Comparison of ENCODE assay signal across 11 mouse cellular contexts in genomic region chr5:65489830-65490229, GRCm38 (mm10). TPM values are rescaled to one million over a fixed set of nuclear protein-coding genes. Genes with fewer than 3 reads are reported as not detected.
DNase-seq lines count a peak whose midpoint lies in the region; ATAC-seq and TF ChIP-seq lines count a peak whose summit lies in the region.
"Had no signal": no experiment of that assay in that cellular context is flagged by ENCODE, and none has a peak within 500 bp of the region (broad histone marks: within the 10 kb centered on the region; RNA-seq: fewer than 3 reads in every experiment).

No protein-coding gene starts in this region.

- H3K36me3 ChIP-seq in liver, adult 2 months (ENCODE audit: control insufficient read depth, insufficient read depth, low read length): no peaks in the 10 kb centered on the region; the same call in 1 of the 2 replicates
- peaks cover 9% of the 10 kb centered on the region; the same call in 1 of the 2 replicates for H3K36me3 ChIP-seq in heart, embryonic 14.5 days (ENCODE audit: control insufficient read depth, insufficient read depth, low read length)
- no peaks in the 10 kb centered on the region for H3K36me3 ChIP-seq in myocyte (ENCODE audit: control insufficient read depth, insufficient read depth)
- H3K36me3 ChIP-seq: hindbrain, embryonic 15.5 days; neural tube, embryonic 12.5 days had no signal

- no peak for ATAC-seq in heart, embryonic 14.5 days (ENCODE audit: insufficient number of reproducible peaks, insufficient read depth, low FRiP score, low read depth)

- H3ac ChIP-seq in myocyte (ENCODE audit: control insufficient read depth, insufficient read length): no peak overlapping the region

- H3K79me2 ChIP-seq in liver, adult 2 months (ENCODE audit: control insufficient read depth, insufficient read depth, low read length): peaks cover 20% of the 10 kb centered on the region; the same call in 1 of the 2 replicates
- peaks cover 39% of the 10 kb centered on the region for H3K79me2 ChIP-seq in myocyte (ENCODE audit: control insufficient read depth, insufficient read depth)

- TF ChIP-seq CTCF in liver, adult 2 months (IDR thresholded peaks at IDR 0.05; ENCODE audit: low read depth, low read length): no peak

- H3K4me3 ChIP-seq in liver, adult 2 months (ENCODE audit: insufficient read depth, low read depth, low read length): no peak overlapping the region
- H3K4me3 ChIP-seq in heart, embryonic 14.5 days (ENCODE audit: control insufficient read depth in 1 of 2, insufficient read depth in 1 of 2, low read depth in 1 of 2, low read length in 2 of 2): no peak overlapping the region
- no peak overlapping the region for H3K4me3 ChIP-seq in myocyte
- H3K4me3 ChIP-seq: hindbrain, embryonic 15.5 days; neural tube, embryonic 12.5 days had no signal

- H3K27me3 ChIP-seq in liver, adult 2 months (ENCODE audit: control insufficient read depth, insufficient read depth, low read length): no peaks in the 10 kb centered on the region
- no peaks in the 10 kb centered on the region for H3K27me3 ChIP-seq in heart, embryonic 14.5 days (ENCODE audit: control insufficient read depth, insufficient read depth, low read length)
- H3K27me3 ChIP-seq in myocyte (ENCODE audit: control insufficient read depth, insufficient read depth, insufficient read length): no peaks in the 10 kb centered on the region
- H3K27me3 ChIP-seq: hindbrain, embryonic 15.5 days; neural tube, embryonic 12.5 days had no signal

- peak; percentile 30 for DNase-seq in liver, adult 2 months (ENCODE audit: extremely low read depth, low read depth, low spot score)
- DNase-seq in liver: no peak
- DNase-seq in adipocyte (ENCODE audit: low spot score): peak; percentile 46
- DNase-seq in frontal cortex, postnatal 25 days (ENCODE audit: low spot score in 2 of 2): no peak
- DNase-seq in right cerebral cortex, adult 2 months (ENCODE audit: low spot score in 2 of 2): no peak
- DNase-seq: cerebellum, postnatal 25 days had no signal

- no peak overlapping the region for H3K9ac ChIP-seq in liver, adult 2 months (ENCODE audit: low read depth, low read length)
- 0 out of 2 replicates have a peak overlapping the region, but pooled peaks have one; percentile 31 for H3K9ac ChIP-seq in heart, embryonic 14.5 days (ENCODE audit: low read length)
- H3K9ac ChIP-seq: hindbrain, embryonic 15.5 days; liver, embryonic 14.5 days; neural tube, embryonic 12.5 days had no signal

- peak overlapping the region; percentile 78; the same call in 1 of the 2 replicates for H3K4me2 ChIP-seq in heart, embryonic 14.5 days (ENCODE audit: low read length)
- H3K4me2 ChIP-seq in myocyte (ENCODE audit: low read depth): peak overlapping the region; percentile 30
- H3K4me2 ChIP-seq: neural tube, embryonic 12.5 days had no signal

- H3K9me3 ChIP-seq in heart, embryonic 14.5 days (ENCODE audit: control insufficient read depth, low read length): no peaks in the 10 kb centered on the region
- H3K9me3 ChIP-seq: hindbrain, embryonic 15.5 days; neural tube, embryonic 12.5 days had no signal

- no peak overlapping the region for H3K27ac ChIP-seq in liver, adult 2 months (replicated peaks; ENCODE audit: insufficient read depth, low read depth, low read length)
- H3K27ac ChIP-seq in heart, embryonic 14.5 days (replicated peaks in 1 of 2; ENCODE audit: control insufficient read depth in 1 of 2, insufficient read depth in 1 of 2, low read depth in 2 of 2, low read length in 2 of 2): peak overlapping the region in 1 of 2 experiments; percentile 4; a peak in 1 of 4 replicates
- H3K27ac ChIP-seq: hindbrain, embryonic 15.5 days; liver, embryonic 14.5 days; neural tube, embryonic 12.5 days had no signal

- no peak for TF ChIP-seq POLR2A in liver, adult 2 months (IDR thresholded peaks at IDR 0.05; ENCODE audit: extremely low read depth, insufficient read depth, low read length)
- TF ChIP-seq POLR2A in myocyte (IDR thresholded peaks at IDR 0.05; ENCODE audit: insufficient read length, low read depth): no peak

- 64% methylated on average over 4 of the region's 4 CpGs for WGBS in liver, adult 2 months
- 31% methylated on average over 4 of the region's 4 CpGs for whole genome bisulfite sequencing in heart, embryonic 14.5 days

- no peaks in the 10 kb centered on the region; the same call in 1 of the 2 replicates for H3K4me1 ChIP-seq in liver, adult 2 months (ENCODE audit: control insufficient read depth, insufficient read depth, low read length)
- H3K4me1 ChIP-seq in heart, embryonic 14.5 days (ENCODE audit: control insufficient read depth in 2 of 2, insufficient read depth in 2 of 2, low read length in 2 of 2): peaks cover 12 to 55% of the 10 kb centered on the region in 2 experiments

TF ChIP-seq in myocyte, 11 proteins besides CTCF, POLR2A, EP300 and RAD21:
- TF ChIP-seq USF1 (IDR thresholded peaks at IDR 0.05; ENCODE audit: low read depth): no peak
- no peak for TF ChIP-seq E2F4 (IDR thresholded peaks at IDR 0.05; ENCODE audit: insufficient read depth)
- no peak for TF ChIP-seq MYOD1 (IDR thresholded peaks at IDR 0.05; ENCODE audit: control insufficient read depth in 1 of 3, insufficient read length in 2 of 3, low read depth in 2 of 3)
- TF ChIP-seq MYOG (IDR thresholded peaks at IDR 0.05; ENCODE audit: control insufficient read depth in 1 of 3, insufficient read depth in 1 of 3, insufficient read length in 2 of 3, low read depth in 2 of 3): no peak
- no peak for TF ChIP-seq TCF12 (IDR thresholded peaks at IDR 0.05; ENCODE audit: insufficient read depth, poor library complexity, severe bottlenecking)
- TF ChIP-seq POLR2AphosphoS2 (IDR thresholded peaks at IDR 0.05; ENCODE audit: insufficient read length, low read depth): no peak
- no peak for TF ChIP-seq MAX (IDR thresholded peaks at IDR 0.05; ENCODE audit: low read depth)
- TF ChIP-seq CEBPB (IDR thresholded peaks at IDR 0.05; ENCODE audit: insufficient read depth, poor library complexity, severe bottlenecking): no peak
- no peak for TF ChIP-seq REST (IDR thresholded peaks at IDR 0.05; ENCODE audit: insufficient read depth, insufficient read length)
- no peak for TF ChIP-seq SRF (IDR thresholded peaks at IDR 0.05; ENCODE audit: control insufficient read depth, insufficient read length, low read depth)
- TF ChIP-seq TCF3 (IDR thresholded peaks at IDR 0.05; ENCODE audit: insufficient read length, low read depth): no peak

RNA-seq across cellular contexts. Expression of gene Gm43552, which starts 2.8 kb away (rescaled TPM):
- total RNA-seq in liver, adult 2 months (2014; rRNA removed): not detected in 2 replicates
- polyA plus RNA-seq in liver, adult 2 months (2012; rRNA removed): 14.5 and 16.3 TPM in 2 replicates
- polyA plus RNA-seq in heart, embryonic 14.5 days (2014; fragmentation: Nextera tagmentation; extraction: Ambion mirVana): not detected in 2 replicates
- polyA plus RNA-seq in myocyte (2012; fragmentation: generic; extraction: Trizol): not detected
- polyA plus RNA-seq: hindbrain, embryonic 15.5 days; liver, embryonic 14.5 days; neural tube, embryonic 12.5 days had no signal

RNA-seq across cellular contexts. Expression of gene Smim14, which starts 47.2 kb away (rescaled TPM):
- 60.5 and 66.9 TPM in 2 replicates for total RNA-seq in liver, adult 2 months (2014; rRNA removed)
- polyA plus RNA-seq in liver, adult 2 months (2012; rRNA removed): 66.6 and 72.3 TPM in 2 replicates
- 133 and 144 TPM in 2 replicates for polyA plus RNA-seq in heart, embryonic 14.5 days (2014; fragmentation: Nextera tagmentation; extraction: Ambion mirVana)
- 83.3 TPM for polyA plus RNA-seq in myocyte (2012; fragmentation: generic; extraction: Trizol)

RNA-seq across cellular contexts. Expression of gene Ube2k, which starts 47.2 kb away (rescaled TPM):
- 14.0 and 16.2 TPM in 2 replicates for total RNA-seq in liver, adult 2 months (2014; rRNA removed)
- 19.0 and 20.7 TPM in 2 replicates for polyA plus RNA-seq in liver, adult 2 months (2012; rRNA removed)
- polyA plus RNA-seq in heart, embryonic 14.5 days (2014; fragmentation: Nextera tagmentation; extraction: Ambion mirVana): 101 and 107 TPM in 2 replicates
- 95.3 TPM for polyA plus RNA-seq in myocyte (2012; fragmentation: generic; extraction: Trizol)

RNA-seq across cellular contexts. Expression of gene Ugdh, which starts 54.1 kb away (rescaled TPM):
- 118 and 169 TPM in 2 replicates for total RNA-seq in liver, adult 2 months (2014; rRNA removed)
- 43.3 and 43.7 TPM in 2 replicates for polyA plus RNA-seq in liver, adult 2 months (2012; rRNA removed)
- 48.7 and 59.8 TPM in 2 replicates for polyA plus RNA-seq in heart, embryonic 14.5 days (2014; fragmentation: Nextera tagmentation; extraction: Ambion mirVana)
- polyA plus RNA-seq in myocyte (2012; fragmentation: generic; extraction: Trizol): 30.9 TPM

Comparison
In these comparisons a context has a peak if more than half of its experiments do, and no peak if none do; other contexts are left out.
1. DNase-seq: peak in liver, adult 2 months (single experiment) and adipocyte (single experiment); none in liver (single experiment), frontal cortex, postnatal 25 days (0 of 2) and right cerebral cortex, adult 2 months (0 of 2).
2. RNA of gene Gm43552, which starts 2.8 kb away (polyA plus RNA-seq): 14.5 to 16.3 TPM in liver, adult 2 months; not detected in heart, embryonic 14.5 days and not detected in myocyte (single experiment); every median in the first group is over 10 times any median in the second.